Mouse (Mus musculus) embryonic facial prominence, embryonic 11.5 days (tissue): Measurements from ENCODE around the gene Wdr17. TPM values are rescaled to one million over a fixed set of nuclear protein-coding genes. Genes with fewer than 3 reads are reported as not detected.

Experiments used
- ATAC-seq: fragments of 200-750 bp; cut with Nextera tagmentation; replicated peaks from 2 replicates; pipeline ENCODE4 v1.8.0; 2017; ENCODE audit warnings: low read depth; ENCODE audit not compliant: insufficient number of reproducible peaks, low FRiP score, low TSS enrichment
- DNase-seq: peaks from one replicate; pipeline ENCODE4 v3.0.0-alpha.2; 2015; ENCODE audit warnings: low spot score
- H3K27ac ChIP-seq: fragments of 300-500 bp; sonication (generic); replicated peaks from 2 replicates; pipeline ENCODE4 v1.5.1; 2014; ENCODE audit warnings: mild to moderate bottlenecking, low read depth, low read length, control low read depth
- H3K27me3 ChIP-seq: fragments of 300-500 bp; sonication (generic); 2 replicates; pipeline ENCODE4 v1.6.1; 2014; ENCODE audit warnings: mild to moderate bottlenecking, low read length, moderate library complexity, mixed read lengths; ENCODE audit not compliant: control insufficient read depth, insufficient read depth
- H3K36me3 ChIP-seq: fragments of 300-500 bp; sonication (generic); replicated peaks from 2 replicates; pipeline ENCODE4 v1.6.1; 2014; ENCODE audit warnings: low read depth, mild to moderate bottlenecking, low read length, moderate library complexity, mixed read lengths; ENCODE audit not compliant: control insufficient read depth, insufficient read depth
- H3K4me1 ChIP-seq: fragments of 300-500 bp; sonication (generic); 2 replicates; pipeline ENCODE4 v1.6.1; 2014; ENCODE audit warnings: low read length, mixed read lengths; ENCODE audit not compliant: control insufficient read depth, insufficient read depth
- H3K4me2 ChIP-seq: fragments of 300-500 bp; sonication (generic); 2 replicates; pipeline ENCODE4 v1.6.1; 2014; ENCODE audit warnings: low read depth, mild to moderate bottlenecking, control low read depth, low read length, moderate library complexity
- H3K4me3 ChIP-seq: fragments of 300-500 bp; sonication (generic); 2 replicates; pipeline ENCODE4 v1.5.1; 2014; ENCODE audit warnings: low read depth, low read length, control low read depth
- H3K9ac ChIP-seq: fragments of 300-500 bp; sonication (generic); replicated peaks from 2 replicates; pipeline ENCODE4 v1.6.1; 2014; ENCODE audit warnings: mild to moderate bottlenecking, control low read depth, low read length
- H3K9me3 ChIP-seq: fragments of 300-500 bp; sonication (generic); replicated peaks from 2 replicates; pipeline ENCODE4 v1.6.1; 2016; ENCODE audit warnings: mild to moderate bottlenecking, low read length, inconsistent platforms, mixed read lengths; ENCODE audit not compliant: control insufficient read depth
- WGBS: fragments of 180-500 bp; shearing (Covaris S2); extraction: QIAGEN DNeasy Blood & Tissue Kit; methylation state at CpG from one replicate; pipeline ENCODE4 v1.1.7; 2014; 5-methylcytosine and 5-hydroxymethylcytosine counted together
- polyA plus RNA-seq: library from polyadenylated mRNA; unstranded; fragments of >200 nt; fragmentation: Nextera tagmentation; extraction: Ambion mirVana; gene quantifications from 2 replicates; pipeline ENCODE4 v1.2.1, GENCODE M21; 2014

The Wdr17 gene
- polyA plus RNA-seq, 1 experiment from 2014 or later: 2.3 TPM

GRCm38 (mm10) chr8:54603440-54603839 is 283.5 kb downstream of the Wdr17 start:
- Histone ChIP-seq H3K4me2 (no peak overlapping the region), H3K27me3 (no peaks in the 10 kb centered on the region), H3K4me3 (no peak overlapping the region), H3K9me3 (no peaks in the 10 kb centered on the region), H3K9ac (no peak overlapping the region), H3K27ac (no peak overlapping the region), H3K36me3 (no peaks in the 10 kb centered on the region), H3K4me1 (no peaks in the 10 kb centered on the region)
- 76% methylated on average over 4 of the region's 4 CpGs for WGBS
- no peak for DNase-seq
- no peak for ATAC-seq

GRCm38 (mm10) chr8:54600671-54601251 is 286.2 kb downstream of the Wdr17 start, which contains the start of gene Spata4:
Gene Spata4 (plus strand): TSS chr8:54600781.
- DNase-seq (peak; percentile 76), ATAC-seq (peak; percentile 80)
- Histone ChIP-seq H3K27ac (no peak within 1 kb of the TSS), H3K4me3 (peak within 1 kb of the TSS; percentile 26), H3K27me3 (no peaks in the 10 kb centered on the region), H3K9me3 (no peaks in the 10 kb centered on the region), H3K4me2 (peak within 1 kb of the TSS; percentile 33), H3K9ac (peak within 1 kb of the TSS; percentile 2; the same call in 1 of the 2 replicates), H3K4me1 (no peaks in the 10 kb centered on the region), H3K36me3 (no peaks in the 10 kb centered on the region)
- WGBS: 10% methylated on average over 21 of the region's 21 CpGs

GRCm38 (mm10) chr8:54597386-54597785 is 289.6 kb downstream of the Wdr17 start:
- 77% methylated on average over 2 of the region's 2 CpGs for WGBS
- Histone ChIP-seq H3K9me3 (no peaks in the 10 kb centered on the region), H3K4me2 (no peak overlapping the region), H3K27me3 (no peaks in the 10 kb centered on the region), H3K27ac (no peak overlapping the region), H3K4me3 (no peak overlapping the region), H3K9ac (no peak overlapping the region), H3K4me1 (no peaks in the 10 kb centered on the region), H3K36me3 (no peaks in the 10 kb centered on the region)
- DNase-seq (no peak), ATAC-seq (no peak)

GRCm38 (mm10) chr8:54596940-54597339 is 290.0 kb downstream of the Wdr17 start:
- H3K4me3 ChIP-seq: no peak overlapping the region
- H3K36me3 ChIP-seq: no peaks in the 10 kb centered on the region
- no peaks in the 10 kb centered on the region for H3K4me1 ChIP-seq
- WGBS: 67% methylated on average over 2 of the region's 2 CpGs
- H3K9ac ChIP-seq: no peak overlapping the region
- H3K27me3 ChIP-seq: no peaks in the 10 kb centered on the region
- no peak for ATAC-seq
- no peaks in the 10 kb centered on the region for H3K9me3 ChIP-seq
- H3K27ac ChIP-seq: no peak overlapping the region
- H3K4me2 ChIP-seq: no peak overlapping the region
- no peak for DNase-seq

GRCm38 (mm10) chr8:54596051-54596450 is 290.9 kb downstream of the Wdr17 start:
- no peak for DNase-seq
- Histone ChIP-seq H3K27ac (no peak overlapping the region), H3K9ac (no peak overlapping the region), H3K36me3 (no peaks in the 10 kb centered on the region), H3K4me2 (no peak overlapping the region), H3K9me3 (no peaks in the 10 kb centered on the region), H3K27me3 (no peaks in the 10 kb centered on the region), H3K4me1 (no peaks in the 10 kb centered on the region), H3K4me3 (no peak overlapping the region)
- ATAC-seq: no peak
- 52% methylated on average over 2 of the region's 2 CpGs for WGBS

- Histone ChIP-seq H3K36me3 (no peaks in the 10 kb centered on the region), H3K27ac (no peak overlapping the region), H3K4me2 (no peak overlapping the region), H3K9ac (no peak overlapping the region), H3K27me3 (no peaks in the 10 kb centered on the region), H3K4me3 (no peak overlapping the region), H3K4me1 (no peaks in the 10 kb centered on the region), H3K9me3 (no peaks in the 10 kb centered on the region)
- WGBS: 88% methylated on average over 5 of the region's 5 CpGs
- DNase-seq (no peak), ATAC-seq (no peak)
Observed at GRCm38 (mm10) chr8:54594634-54595033, 292.4 kb downstream of the Wdr17 start.

GRCm38 (mm10) chr8:54582886-54583285 is 304.1 kb downstream of the Wdr17 start:
- H3K27ac ChIP-seq: no peak overlapping the region
- DNase-seq: no peak
- no peaks in the 10 kb centered on the region for H3K36me3 ChIP-seq
- H3K4me2 ChIP-seq: no peak overlapping the region
- no peak overlapping the region for H3K9ac ChIP-seq
- no peaks in the 10 kb centered on the region for H3K4me1 ChIP-seq
- no peak for ATAC-seq
- no peaks in the 10 kb centered on the region for H3K9me3 ChIP-seq
- no peak overlapping the region for H3K4me3 ChIP-seq
- 69% methylated on average over 1 of the region's 1 CpGs for WGBS
- H3K27me3 ChIP-seq: no peaks in the 10 kb centered on the region

GRCm38 (mm10) chr8:54581436-54581835 is 305.5 kb downstream of the Wdr17 start:
- no peak for ATAC-seq
- Histone ChIP-seq H3K9me3 (no peaks in the 10 kb centered on the region), H3K4me1 (no peaks in the 10 kb centered on the region), H3K27me3 (no peaks in the 10 kb centered on the region), H3K4me3 (no peak overlapping the region), H3K9ac (no peak overlapping the region), H3K4me2 (no peak overlapping the region), H3K27ac (no peak overlapping the region), H3K36me3 (no peaks in the 10 kb centered on the region)
- 83% methylated on average over 3 of the region's 3 CpGs for WGBS
- DNase-seq: no peak
